Mouse (Mus musculus): ENCODE measurements around the gene Abhd4.

DNA sequence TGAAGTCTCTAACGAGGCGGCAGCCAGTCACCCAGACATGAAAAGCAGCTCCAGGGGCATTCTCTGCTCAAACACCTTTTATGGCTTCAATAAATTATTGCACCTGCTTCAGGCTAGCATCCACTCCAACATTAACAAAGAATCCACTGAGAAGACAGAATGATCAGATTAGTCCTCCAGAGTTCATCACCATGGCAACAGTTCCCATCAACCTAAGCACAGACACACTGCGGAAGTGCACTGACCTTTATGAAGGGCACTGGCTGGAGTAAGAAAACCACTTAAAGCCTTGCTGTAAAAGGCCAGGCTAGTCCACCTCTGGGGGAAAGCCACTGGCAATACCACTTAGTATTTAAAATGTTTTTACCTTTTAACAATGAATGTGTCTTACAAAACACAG is 9.8 kb upstream of the Abhd4 start:
- TF ChIP-seq POLR2A (IDR thresholded peaks at IDR 0.05; ENCODE audit: low read depth, low read length) (no peak), CTCF (IDR thresholded peaks at IDR 0.05; ENCODE audit: borderline replicate concordance, insufficient read depth, low read length) (no peak)
